Mouse (Mus musculus) brain, embryonic 14.5 days (tissue): Measurements from ENCODE around the gene Susd2.

Experiments
- CTCF ChIP-seq: fragments of 200-500 bp; IDR thresholded peaks from 2 replicates; pipeline ENCODE4 v1.5.1; 2012; ENCODE audit warnings: inconsistent platforms, mild to moderate bottlenecking, moderate library complexity, borderline replicate concordance; ENCODE audit not compliant: insufficient read depth, insufficient read length; ENCODE audit errors: extremely low read depth
- POLR2A ChIP-seq: fragments of 200-500 bp; IDR thresholded peaks from 2 replicates; pipeline ENCODE4 v1.6.1; 2012; ENCODE audit warnings: mild to moderate bottlenecking, inconsistent platforms, borderline replicate concordance; ENCODE audit not compliant: poor library complexity, insufficient read depth, insufficient read length, severe bottlenecking; ENCODE audit errors: extremely low read depth

DNA sequence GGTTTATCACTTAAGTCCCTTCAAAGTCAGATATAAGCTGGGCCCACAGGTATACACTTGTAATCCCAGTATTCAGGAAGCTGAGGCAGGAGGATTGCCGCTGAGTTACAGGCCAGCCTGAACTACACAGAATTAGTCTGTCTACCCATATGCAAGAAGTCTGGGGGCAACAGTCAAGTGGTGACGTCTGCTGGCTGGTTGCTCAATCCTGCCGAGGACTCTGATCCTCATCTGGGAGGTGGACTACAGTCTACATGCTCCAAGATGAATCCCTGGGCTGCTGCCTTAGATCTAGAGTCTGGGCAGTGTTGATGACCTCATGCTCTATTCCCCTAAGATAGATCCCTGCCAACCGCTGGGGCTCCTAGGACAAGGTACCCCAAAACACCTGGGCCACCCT is 10.2 kb upstream of the Susd2 start:
- TF ChIP-seq CTCF (no peak), POLR2A (no peak)
